Mouse (Mus musculus): Measurements from ENCODE around the gene Dhx8.

Dhx8 gene

DNA sequence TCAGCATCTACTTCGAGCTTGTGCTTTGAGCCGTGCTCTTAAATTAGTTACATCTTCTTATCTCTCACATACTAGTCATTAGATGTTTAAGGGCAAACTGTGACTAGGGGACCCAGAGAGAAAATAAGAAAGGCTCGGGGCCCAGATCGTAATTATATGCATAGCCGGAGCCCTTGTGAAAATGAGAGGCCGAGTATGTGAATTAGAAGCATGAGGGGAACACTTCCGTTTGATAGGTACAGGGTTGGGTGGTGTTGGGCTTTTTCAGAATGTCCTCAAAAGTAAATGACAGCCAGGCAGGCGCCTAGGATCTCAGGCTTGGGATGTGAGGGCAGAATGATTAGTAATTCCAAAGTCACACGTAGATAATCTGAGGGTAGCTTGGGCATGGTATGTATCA lies 877 bp downstream of the Dhx8 start:
- no peak for DNase-seq (ENCODE audit: low spot score in 2 of 2)

DNA sequence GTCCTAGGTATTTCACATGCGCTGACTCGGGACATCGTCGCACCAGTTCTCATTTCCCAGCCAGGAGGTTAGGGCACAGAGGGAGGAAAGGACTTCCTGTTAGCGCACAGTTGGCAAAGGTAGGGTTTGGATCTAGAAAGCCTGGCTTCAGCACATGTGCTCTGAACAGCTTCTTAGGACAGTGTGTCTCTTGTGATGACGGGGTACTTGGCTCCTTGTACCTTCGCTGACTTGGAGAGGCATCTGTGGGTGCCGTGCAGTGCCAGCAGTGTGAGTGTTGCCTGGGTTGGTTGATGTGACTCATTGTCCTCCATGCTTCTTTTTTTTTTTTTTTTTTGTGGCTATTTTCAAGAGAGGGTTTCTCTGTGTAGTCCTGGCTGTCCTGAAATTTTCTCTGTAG lies 23.9 kb downstream of the Dhx8 start:
- DNase-seq (ENCODE audit: low spot score in 2 of 2) = no peak

GRCm38 (mm10) chr11:101757366-101757765 lies 24.6 kb downstream of the Dhx8 start:
- DNase-seq (ENCODE audit: low spot score in 2 of 2) = no peak

GRCm38 (mm10) chr11:101758431-101758830 lies 25.7 kb downstream of the Dhx8 start:
- DNase-seq (ENCODE audit: low spot score in 2 of 2) = no peak

GRCm38 (mm10) chr11:101759530-101759929 lies 26.8 kb downstream of the Dhx8 start:
- no peak for DNase-seq (ENCODE audit: low spot score in 2 of 2)

DNA sequence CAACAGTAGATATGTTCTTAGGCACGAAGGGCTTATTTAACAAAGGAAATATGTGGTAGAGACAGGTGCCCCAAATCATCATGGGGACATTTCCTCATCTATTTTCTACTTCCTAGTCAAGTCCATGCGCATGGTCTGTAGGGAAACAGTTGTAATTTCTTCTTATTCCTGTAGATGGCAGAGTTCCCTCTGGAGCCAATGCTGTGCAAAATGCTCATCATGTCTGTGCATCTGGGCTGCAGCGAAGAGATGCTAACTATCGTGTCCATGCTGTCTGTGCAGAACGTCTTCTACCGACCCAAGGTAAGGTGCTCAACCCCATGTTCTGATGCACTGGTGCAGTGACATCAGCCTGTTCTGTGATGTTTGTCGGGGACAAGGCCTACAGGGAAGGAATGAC lies 31.0 kb downstream of the Dhx8 start:
- DNase-seq (ENCODE audit: low spot score in 2 of 2) = no peak

DNA sequence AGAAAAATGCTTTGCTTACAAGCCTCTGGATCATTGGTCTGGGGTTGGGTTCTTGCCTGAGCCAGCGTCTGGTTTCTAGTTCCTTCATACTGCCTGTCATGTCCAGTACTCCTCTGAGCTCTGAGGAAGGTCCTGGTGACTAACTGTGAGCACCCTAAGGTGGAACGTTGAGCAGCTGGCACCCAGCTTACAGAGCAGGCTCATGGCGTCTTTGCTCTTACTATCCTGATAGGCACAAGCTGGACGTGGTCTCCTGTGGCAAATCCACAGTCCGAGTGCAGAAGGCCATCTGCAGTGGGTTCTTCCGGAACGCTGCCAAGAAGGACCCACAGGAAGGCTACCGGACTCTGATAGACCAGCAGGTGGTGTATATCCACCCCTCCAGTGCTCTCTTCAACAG lies 31.8 kb downstream of the Dhx8 start:
- DNase-seq (ENCODE audit: low spot score in 2 of 2) = no peak

DNA sequence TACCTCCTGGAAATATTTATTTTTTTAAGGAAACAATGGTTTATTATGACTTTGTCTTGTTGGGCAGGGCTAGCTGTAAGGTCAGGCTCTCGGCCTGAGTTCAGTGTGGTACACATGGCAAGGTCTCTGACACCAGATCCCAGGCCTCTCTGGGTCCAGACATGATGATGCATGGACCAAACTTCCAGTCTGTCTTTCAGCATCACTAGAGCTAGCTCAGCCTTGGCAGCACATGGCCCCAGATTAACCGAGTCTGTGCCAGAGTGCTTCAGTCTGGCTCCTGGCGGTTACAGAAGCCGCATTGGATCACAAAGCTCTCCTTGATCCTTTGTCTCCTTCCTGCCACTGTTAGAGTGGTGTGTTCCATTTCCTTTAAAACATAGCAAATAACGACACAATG lies 34.6 kb downstream of the Dhx8 start:
- DNase-seq (ENCODE audit: low spot score in 2 of 2) = no peak

DNA sequence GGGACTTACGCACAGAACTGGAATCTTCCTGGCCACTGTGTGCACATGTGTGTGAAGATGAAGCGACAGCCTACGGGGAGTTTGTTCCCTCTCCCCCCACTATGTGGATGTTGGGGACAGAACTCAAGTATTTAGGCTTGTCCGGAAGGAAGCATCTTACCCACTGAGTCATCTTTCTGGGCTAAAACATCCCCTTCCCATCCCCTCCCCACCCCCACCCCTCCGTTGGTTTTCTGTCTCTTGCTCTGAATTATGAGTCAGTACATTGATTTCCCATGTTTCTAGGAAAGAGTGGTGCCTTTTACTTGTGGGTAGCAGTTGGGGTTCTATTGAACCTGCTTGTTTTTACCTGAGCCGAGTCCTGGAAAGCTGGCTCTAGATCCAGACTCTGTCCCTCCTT lies 36.0 kb downstream of the Dhx8 start:
- no peak for DNase-seq (ENCODE audit: low spot score in 2 of 2)

DNA sequence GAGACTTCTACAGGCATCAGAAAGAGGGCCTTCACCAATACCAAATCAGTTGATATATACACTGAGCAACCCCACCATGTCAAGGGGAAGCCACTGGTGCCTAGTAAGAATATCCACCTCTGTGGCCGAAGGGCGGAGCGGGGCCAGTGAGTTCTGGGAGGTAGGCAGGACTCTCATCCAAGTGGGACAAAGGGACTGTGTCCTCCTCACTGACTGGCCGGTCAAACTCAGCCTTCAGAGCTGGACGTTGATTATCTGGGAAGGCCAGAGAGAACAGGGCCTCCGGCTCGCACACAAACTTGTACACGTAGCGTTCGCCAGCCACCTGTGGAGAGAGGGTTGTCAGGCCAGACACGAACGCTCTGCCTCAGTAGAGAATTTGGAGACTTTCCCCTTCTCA lies 37.5 kb downstream of the Dhx8 start:
- no peak for DNase-seq (ENCODE audit: low spot score in 2 of 2)

- DNase-seq (ENCODE audit: low spot score in 2 of 2) = no peak
Observed at GRCm38 (mm10) chr11:101772027-101772426, 39.3 kb downstream of the Dhx8 start.

DNA sequence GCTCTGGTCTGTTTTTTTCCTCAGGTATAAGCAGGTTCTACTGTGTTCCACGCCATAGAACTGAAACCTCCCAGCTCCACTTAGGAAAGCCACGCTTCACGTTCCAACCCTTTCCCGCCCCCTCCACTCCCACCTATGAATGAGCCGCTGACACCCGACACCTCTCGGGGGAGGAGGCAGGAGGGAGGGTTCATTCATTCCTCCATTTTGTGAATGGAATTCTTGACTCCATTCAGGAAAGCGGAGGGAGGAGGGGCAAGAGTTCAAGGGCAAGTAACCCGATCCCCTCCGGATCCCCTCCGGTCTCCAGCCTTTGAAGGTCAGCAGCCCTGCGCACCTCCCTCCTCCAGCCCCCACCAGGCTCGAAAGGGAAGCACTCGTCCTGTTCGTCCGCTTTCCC lies 39.7 kb downstream of the Dhx8 start:
- no peak for DNase-seq (ENCODE audit: low spot score in 2 of 2)

- no peak for DNase-seq (ENCODE audit: low spot score in 2 of 2)
Observed at GRCm38 (mm10) chr11:101776846-101777245, 44.1 kb downstream of the Dhx8 start.

DNA sequence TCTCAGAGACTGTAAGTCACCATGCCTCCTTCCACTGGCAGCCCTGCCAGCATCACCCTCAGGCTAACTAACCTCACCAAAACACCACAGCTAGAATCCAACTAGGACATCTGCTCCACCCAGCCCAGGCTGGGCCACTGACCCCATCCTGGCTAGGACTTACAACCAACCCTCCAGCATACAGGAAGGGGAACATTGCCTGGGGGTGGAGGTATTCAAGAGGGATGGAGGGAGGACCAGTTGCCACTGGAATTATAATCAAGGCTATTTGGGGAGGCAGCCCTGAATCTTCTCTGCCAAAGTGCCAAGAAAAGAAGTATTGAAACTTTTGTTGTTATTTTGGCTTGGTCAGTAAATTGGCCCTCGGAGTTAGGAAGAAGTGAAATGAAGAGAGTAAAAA lies 50.4 kb downstream of the Dhx8 start:
- DNase-seq (ENCODE audit: low spot score in 2 of 2) = no peak

GRCm38 (mm10) chr11:101783584-101783983 lies 50.9 kb downstream of the Dhx8 start:
- no peak for DNase-seq (ENCODE audit: low spot score in 2 of 2)

- DNase-seq (ENCODE audit: low spot score in 2 of 2) = no peak
Observed at GRCm38 (mm10) chr11:101784072-101784471, 51.4 kb downstream of the Dhx8 start.

- DNase-seq (ENCODE audit: low spot score in 2 of 2) = no peak
Observed at GRCm38 (mm10) chr11:101784488-101785142, 51.9 kb downstream of the Dhx8 start.

- peak; percentile 51 to 67 for DNase-seq (ENCODE audit: low spot score in 2 of 2)
Observed at GRCm38 (mm10) chr11:101785143-101785851, 52.6 kb downstream of the Dhx8 start, which contains the start of gene Etv4. Gene Etv4, minus strand, starts transcription at chr11:101785371.

GRCm38 (mm10) chr11:101785852-101786205 lies 53.1 kb downstream of the Dhx8 start:
- DNase-seq (ENCODE audit: low spot score in 2 of 2) = no peak

DNA sequence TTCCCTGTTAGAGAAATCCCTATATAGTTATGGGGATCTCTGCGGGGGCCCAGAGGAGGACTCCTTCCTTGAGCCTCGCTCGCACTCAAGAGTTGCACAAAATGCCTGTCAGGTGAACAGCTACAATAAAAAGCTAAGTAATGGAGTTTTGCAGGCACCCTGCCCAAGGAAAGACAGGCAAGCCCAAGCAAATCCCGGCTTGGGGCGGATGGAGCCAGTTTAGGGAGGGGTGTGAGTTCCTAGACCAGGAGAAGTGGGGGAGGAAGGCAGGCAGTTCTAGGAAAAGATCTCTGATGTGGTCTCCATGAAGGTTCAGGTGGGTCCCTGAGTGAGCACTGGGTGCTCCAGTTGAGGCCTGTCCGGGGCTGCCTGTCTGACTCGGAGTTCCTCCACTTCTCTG lies 53.9 kb downstream of the Dhx8 start:
- DNase-seq (ENCODE audit: low spot score in 2 of 2) = no peak

GRCm38 (mm10) chr11:101787432-101787831 lies 54.7 kb downstream of the Dhx8 start:
- no peak for DNase-seq (ENCODE audit: low spot score in 2 of 2)

- no peak for DNase-seq (ENCODE audit: low spot score in 2 of 2)
Observed at GRCm38 (mm10) chr11:101790811-101791526, 58.2 kb downstream of the Dhx8 start.

GRCm38 (mm10) chr11:101797355-101797754 lies 64.6 kb downstream of the Dhx8 start:
- DNase-seq (ENCODE audit: low spot score in 2 of 2) = no peak

Measured in spleen, postnatal 14 days (tissue).